Mouse (Mus musculus) heart, embryonic 10.5 days (tissue): ENCODE data around the gene Metap2. TPM values are rescaled to one million over a fixed set of nuclear protein-coding genes. Genes with fewer than 3 reads are reported as not detected.

Experiments
- DNase-seq: peaks from one replicate; pipeline ENCODE4 v3.0.0-alpha.2; 2017; ENCODE audit warnings: low spot score
- H3K27ac ChIP-seq: fragments of 300-500 bp; sonication (generic); 2 replicates; pipeline ENCODE4 v1.5.1; 2016; ENCODE audit warnings: mild to moderate bottlenecking
- H3K27me3 ChIP-seq: fragments of 300-500 bp; sonication (generic); 2 replicates; pipeline ENCODE4 v1.6.1; 2016; ENCODE audit warnings: mild to moderate bottlenecking; ENCODE audit not compliant: poor library complexity, insufficient read depth, severe bottlenecking
- H3K36me3 ChIP-seq: fragments of 300-500 bp; sonication (generic); 2 replicates; pipeline ENCODE4 v1.6.1; 2016; ENCODE audit warnings: mild to moderate bottlenecking, moderate library complexity
- H3K4me1 ChIP-seq: fragments of 300-500 bp; sonication (generic); 2 replicates; pipeline ENCODE4 v1.6.1; 2016; ENCODE audit warnings: mild to moderate bottlenecking
- H3K4me3 ChIP-seq: fragments of 300-500 bp; sonication (generic); 2 replicates; pipeline ENCODE4 v1.5.1; 2016; ENCODE audit warnings: mild to moderate bottlenecking, moderate library complexity
- H3K9me3 ChIP-seq: fragments of 300-500 bp; sonication (generic); 2 replicates; pipeline ENCODE4 v1.6.1; 2016; ENCODE audit warnings: mild to moderate bottlenecking, moderate library complexity
- WGBS: fragments of 180-500 bp; shearing (Covaris S2); methylation state at CpG from one replicate; pipeline ENCODE4 v1.1.7; 2016; 5-methylcytosine and 5-hydroxymethylcytosine counted together
- polyA plus RNA-seq: library from polyadenylated mRNA; unstranded; fragments of >200 nt; fragmentation: Nextera tagmentation; extraction: Ambion mirVana; gene quantifications from 2 replicates; pipeline ENCODE4 v1.2.1, GENCODE M21; 2016

Gene Metap2
- polyA plus RNA-seq, 1 experiment from 2014 or later = 208 TPM

- Histone ChIP-seq H3K36me3 (no peaks in the 10 kb centered on the region), H3K27ac (no peak overlapping the region), H3K9me3 (no peaks in the 10 kb centered on the region), H3K27me3 (no peaks in the 10 kb centered on the region), H3K4me1 (peaks cover 20% of the 10 kb centered on the region), H3K4me3 (no peak overlapping the region)
- WGBS = 88% methylated on average over 4 of the region's 4 CpGs
- no peak for DNase-seq
Measured at GRCm38 (mm10) chr10:93921160-93921559, 24.3 kb upstream of the Metap2 start.

- DNase-seq = no peak
- Histone ChIP-seq H3K36me3 (no peaks in the 10 kb centered on the region), H3K27me3 (peaks cover 3% of the 10 kb centered on the region; the same call in 1 of the 2 replicates), H3K4me3 (peak overlapping the region; percentile 13; the same call in 1 of the 2 replicates), H3K9me3 (no peaks in the 10 kb centered on the region), H3K27ac (peak overlapping the region; percentile 81), H3K4me1 (peaks cover 26% of the 10 kb centered on the region)
- 57% methylated on average over 13 of the region's 13 CpGs for WGBS
Measured at GRCm38 (mm10) chr10:93919227-93919626, 22.3 kb upstream of the Metap2 start.

GRCm38 (mm10) chr10:93918701-93919100, 21.8 kb upstream of the Metap2 start:
- peak overlapping the region; percentile 13; the same call in 1 of the 2 replicates for H3K4me3 ChIP-seq
- 39% methylated on average over 6 of the region's 6 CpGs for WGBS
- no peaks in the 10 kb centered on the region for H3K36me3 ChIP-seq
- H3K27me3 ChIP-seq = peaks cover 3% of the 10 kb centered on the region; the same call in 1 of the 2 replicates
- peak overlapping the region; percentile 81 for H3K27ac ChIP-seq
- no peaks in the 10 kb centered on the region for H3K9me3 ChIP-seq
- H3K4me1 ChIP-seq = peaks cover 26% of the 10 kb centered on the region
- DNase-seq = no peak

- 83% methylated on average over 2 of the region's 2 CpGs for WGBS
- no peak for DNase-seq
- H3K27me3 ChIP-seq = peaks cover 3% of the 10 kb centered on the region; the same call in 1 of the 2 replicates
- no peaks in the 10 kb centered on the region for H3K9me3 ChIP-seq
- H3K4me3 ChIP-seq = no peak overlapping the region
- peak overlapping the region; percentile 81; the same call in 1 of the 2 replicates for H3K27ac ChIP-seq
- H3K4me1 ChIP-seq = peaks cover 26% of the 10 kb centered on the region
- no peaks in the 10 kb centered on the region for H3K36me3 ChIP-seq
Measured at GRCm38 (mm10) chr10:93918087-93918486, 21.2 kb upstream of the Metap2 start.

- Histone ChIP-seq H3K27me3 (peaks cover 3% of the 10 kb centered on the region; the same call in 1 of the 2 replicates), H3K36me3 (no peaks in the 10 kb centered on the region), H3K27ac (no peak overlapping the region), H3K4me1 (peaks cover 26% of the 10 kb centered on the region), H3K4me3 (no peak overlapping the region), H3K9me3 (no peaks in the 10 kb centered on the region)
- no peak for DNase-seq
- 66% methylated on average over 2 of the region's 2 CpGs for WGBS
Measured at GRCm38 (mm10) chr10:93916778-93917177, 19.9 kb upstream of the Metap2 start.

- no peak for DNase-seq
- no peaks in the 10 kb centered on the region for H3K9me3 ChIP-seq
- peak overlapping the region; percentile 22; the same call in 1 of the 2 replicates for H3K27ac ChIP-seq
- WGBS = 60% methylated on average over 11 of the region's 11 CpGs
- no peaks in the 10 kb centered on the region for H3K36me3 ChIP-seq
- peak overlapping the region; percentile 27; the same call in 1 of the 2 replicates for H3K4me3 ChIP-seq
- peaks cover 3% of the 10 kb centered on the region; the same call in 1 of the 2 replicates for H3K27me3 ChIP-seq
- H3K4me1 ChIP-seq = peaks cover 26% of the 10 kb centered on the region
Measured at GRCm38 (mm10) chr10:93915531-93916275, 18.8 kb upstream of the Metap2 start.

GRCm38 (mm10) chr10:93913525-93913924, 16.6 kb upstream of the Metap2 start:
- no peaks in the 10 kb centered on the region for H3K9me3 ChIP-seq
- DNase-seq = no peak
- no peak overlapping the region for H3K4me3 ChIP-seq
- H3K4me1 ChIP-seq = peaks cover 16% of the 10 kb centered on the region
- peaks cover 3% of the 10 kb centered on the region; the same call in 1 of the 2 replicates for H3K27me3 ChIP-seq
- H3K36me3 ChIP-seq = no peaks in the 10 kb centered on the region
- no peak overlapping the region for H3K27ac ChIP-seq
- WGBS = 87% methylated on average over 5 of the region's 5 CpGs

GRCm38 (mm10) chr10:93912917-93913316, 16.0 kb upstream of the Metap2 start:
- no peak overlapping the region for H3K4me3 ChIP-seq
- H3K27ac ChIP-seq = no peak overlapping the region
- 88% methylated on average over 1 of the region's 1 CpGs for WGBS
- no peaks in the 10 kb centered on the region for H3K36me3 ChIP-seq
- H3K4me1 ChIP-seq = peaks cover 10% of the 10 kb centered on the region; the same call in 1 of the 2 replicates
- H3K27me3 ChIP-seq = peaks cover 3% of the 10 kb centered on the region; the same call in 1 of the 2 replicates
- DNase-seq = no peak
- no peaks in the 10 kb centered on the region for H3K9me3 ChIP-seq

GRCm38 (mm10) chr10:93912136-93912855, 15.4 kb upstream of the Metap2 start:
- H3K27me3 ChIP-seq = peaks cover 3% of the 10 kb centered on the region; the same call in 1 of the 2 replicates
- no peaks in the 10 kb centered on the region for H3K9me3 ChIP-seq
- WGBS = 82% methylated on average over 5 of the region's 5 CpGs
- H3K4me3 ChIP-seq = no peak overlapping the region
- no peak for DNase-seq
- H3K4me1 ChIP-seq = peaks cover 11% of the 10 kb centered on the region; the same call in 1 of the 2 replicates
- H3K36me3 ChIP-seq = no peaks in the 10 kb centered on the region
- H3K27ac ChIP-seq = no peak overlapping the region

- no peak overlapping the region for H3K27ac ChIP-seq
- no peaks in the 10 kb centered on the region for H3K9me3 ChIP-seq
- H3K27me3 ChIP-seq = peaks cover 3% of the 10 kb centered on the region; the same call in 1 of the 2 replicates
- no peak overlapping the region for H3K4me3 ChIP-seq
- peaks cover 13% of the 10 kb centered on the region; the same call in 1 of the 2 replicates for H3K4me1 ChIP-seq
- 70% methylated on average over 5 of the region's 5 CpGs for WGBS
- no peak for DNase-seq
- no peaks in the 10 kb centered on the region for H3K36me3 ChIP-seq
Measured at GRCm38 (mm10) chr10:93911326-93911725, 14.4 kb upstream of the Metap2 start.

GRCm38 (mm10) chr10:93909811-93910446, 13.0 kb upstream of the Metap2 start:
- Histone ChIP-seq H3K4me1 (peaks cover 8% of the 10 kb centered on the region; the same call in 1 of the 2 replicates), H3K4me3 (no peak overlapping the region), H3K27ac (no peak overlapping the region), H3K27me3 (peaks cover under 1% of the 10 kb centered on the region; the same call in 1 of the 2 replicates), H3K9me3 (no peaks in the 10 kb centered on the region), H3K36me3 (no peaks in the 10 kb centered on the region)
- 80% methylated on average over 5 of the region's 5 CpGs for WGBS
- DNase-seq = no peak

- H3K4me1 ChIP-seq = peaks cover 7% of the 10 kb centered on the region; the same call in 1 of the 2 replicates
- WGBS = 86% methylated on average over 1 of the region's 1 CpGs
- DNase-seq = no peak
- no peak overlapping the region for H3K27ac ChIP-seq
- H3K36me3 ChIP-seq = no peaks in the 10 kb centered on the region
- H3K9me3 ChIP-seq = no peaks in the 10 kb centered on the region
- no peak overlapping the region for H3K4me3 ChIP-seq
- no peaks in the 10 kb centered on the region for H3K27me3 ChIP-seq
Measured at GRCm38 (mm10) chr10:93909015-93909414, 12.1 kb upstream of the Metap2 start.
